Mouse (Mus musculus): Measurements from ENCODE around the gene Abracl.

GRCm38 (mm10) chr10:17966090-17966489 is 57.0 kb downstream of the Abracl start:
- no peak for TF ChIP-seq CTCF (IDR thresholded peaks at IDR 0.05; ENCODE audit: low read depth)
- no peak for TF ChIP-seq EP300 (optimal IDR thresholded peaks at IDR 0.05)

All from stomach, postnatal 0 days (tissue).